Mouse (Mus musculus) left cerebral cortex, postnatal 14 days (tissue): Measurements from ENCODE around the gene Ttc7. TPM values are rescaled to one million over a fixed set of nuclear protein-coding genes. Genes with fewer than 3 reads are reported as not detected.
"Not testable (repeated sequence)": the region's sequence is repeated elsewhere in the genome, so short reads cannot be mapped to it uniquely, and the experiment has no call there.

Source experiments
- DNase-seq, 2 experiments: peaks; one replicate each; pipeline ENCODE4 v3.0.0; 2021 to 2022; ENCODE audit warnings: low spot score in 2 of 2, mixed read lengths in 1 of 2
- intact Hi-C: fragments of 180-260 bp; cut with DNase I; formaldehyde crosslinking; loops from one replicate; pipeline ENCODE4 v1.15.1; 2025
- total RNA-seq, 2 experiments: library from RNA; stranded (reverse); gene quantifications; 2 replicates each; pipeline ENCODE4 v1.2.3; 2021

Gene Ttc7
- total RNA-seq, 2 experiments from 2014 or later = 7.2 to 7.4 TPM

DNA sequence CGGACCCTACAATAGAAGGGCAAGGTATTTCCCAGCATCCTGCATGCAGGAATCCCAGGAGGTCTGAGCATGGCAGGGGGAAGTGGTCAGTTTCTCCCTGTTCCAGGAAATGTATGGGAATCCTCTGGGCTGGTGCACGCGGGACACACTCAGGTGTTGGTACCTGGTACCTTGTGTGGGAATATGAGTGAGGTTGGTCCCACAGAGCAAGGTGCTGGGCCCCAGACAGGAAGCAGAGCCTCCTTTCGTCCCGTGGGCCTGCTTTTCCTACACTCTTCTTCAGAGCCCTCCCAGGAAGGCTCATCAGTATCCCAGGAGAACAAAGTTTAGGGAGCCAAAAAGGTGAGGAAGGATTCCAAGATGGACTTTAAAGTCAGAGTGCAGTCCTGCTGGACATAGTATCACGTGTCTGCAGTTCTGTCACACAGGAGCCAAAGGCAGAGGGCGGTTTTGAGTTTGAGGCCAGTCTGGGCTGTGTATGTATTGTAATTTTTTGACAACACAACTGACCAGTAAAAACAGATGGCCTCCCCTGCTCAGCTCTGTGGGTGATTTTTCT, 1.9 kb downstream of the Ttc7 start:
- DNase-seq = no peak
- intact Hi-C loops = no loop called here

DNA sequence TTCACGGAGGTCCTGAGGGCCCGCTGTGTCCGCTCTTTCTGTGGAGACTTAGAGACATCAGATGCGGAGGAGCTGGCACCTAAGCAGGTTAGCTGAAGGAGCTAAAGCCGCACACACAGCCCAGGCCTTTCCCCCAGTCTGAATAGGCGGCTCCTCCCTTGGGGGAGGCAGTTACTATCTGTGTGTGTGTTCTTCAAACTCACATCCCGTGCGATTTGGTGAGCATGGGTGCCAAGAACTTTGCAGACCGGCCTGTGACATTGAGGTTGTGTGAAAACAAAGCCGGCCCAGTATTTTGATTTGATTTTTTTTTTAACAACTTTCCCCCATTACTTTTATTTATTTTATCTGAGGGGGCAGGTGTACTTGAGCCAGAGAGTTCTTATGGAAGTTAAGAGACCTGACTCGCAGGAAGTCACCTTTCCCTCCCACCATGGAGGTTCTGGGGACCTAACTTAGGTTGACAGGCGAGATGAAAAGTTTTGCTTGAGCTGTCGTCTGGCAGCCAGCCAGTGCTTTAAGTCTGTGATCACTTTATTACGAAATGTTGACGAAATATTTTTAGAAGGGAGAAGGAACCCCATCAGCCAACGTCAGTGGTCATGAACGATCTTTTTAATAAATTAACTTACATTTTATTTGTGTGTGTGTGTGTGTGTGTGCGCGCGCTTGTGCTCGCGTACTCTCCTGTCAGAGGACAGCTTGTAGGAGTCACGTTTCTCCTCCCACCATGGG, 3.2 kb downstream of the Ttc7 start:
- intact Hi-C loops = no loop called here
- DNase-seq = no peak

DNA sequence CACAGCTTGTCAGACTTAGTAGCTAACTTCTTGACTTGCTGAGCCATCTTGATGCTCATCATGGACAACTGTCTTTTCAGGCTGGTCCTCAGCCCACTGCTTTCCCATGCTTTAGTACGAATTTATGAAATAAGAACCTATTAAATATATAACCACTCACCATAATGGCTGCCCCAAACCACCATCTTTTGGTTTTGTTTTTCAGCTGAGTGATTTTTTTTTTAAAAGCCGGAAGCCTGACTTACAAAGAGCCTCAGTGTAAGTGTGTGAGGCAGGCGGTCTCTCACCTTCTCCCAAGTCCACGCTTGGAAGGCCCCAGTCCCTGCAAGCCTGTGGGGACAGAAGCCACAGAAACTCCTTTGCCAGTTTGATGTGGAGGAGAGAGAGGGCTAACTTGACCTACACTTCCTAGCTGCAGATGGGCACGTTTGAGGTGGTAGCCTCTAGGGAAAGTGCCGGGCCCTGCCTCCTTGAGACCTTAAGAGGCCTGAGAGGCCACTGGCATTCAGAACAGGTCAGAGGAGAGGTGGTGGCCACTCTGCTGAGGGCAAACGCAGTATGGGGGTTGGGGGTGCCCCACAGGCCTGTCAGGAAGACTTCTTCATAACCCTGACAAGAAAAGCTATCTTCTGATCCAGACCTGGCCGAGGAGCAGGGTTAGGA, 3.9 kb downstream of the Ttc7 start:
- no peak for DNase-seq
- intact Hi-C loops = no loop called here

DNA sequence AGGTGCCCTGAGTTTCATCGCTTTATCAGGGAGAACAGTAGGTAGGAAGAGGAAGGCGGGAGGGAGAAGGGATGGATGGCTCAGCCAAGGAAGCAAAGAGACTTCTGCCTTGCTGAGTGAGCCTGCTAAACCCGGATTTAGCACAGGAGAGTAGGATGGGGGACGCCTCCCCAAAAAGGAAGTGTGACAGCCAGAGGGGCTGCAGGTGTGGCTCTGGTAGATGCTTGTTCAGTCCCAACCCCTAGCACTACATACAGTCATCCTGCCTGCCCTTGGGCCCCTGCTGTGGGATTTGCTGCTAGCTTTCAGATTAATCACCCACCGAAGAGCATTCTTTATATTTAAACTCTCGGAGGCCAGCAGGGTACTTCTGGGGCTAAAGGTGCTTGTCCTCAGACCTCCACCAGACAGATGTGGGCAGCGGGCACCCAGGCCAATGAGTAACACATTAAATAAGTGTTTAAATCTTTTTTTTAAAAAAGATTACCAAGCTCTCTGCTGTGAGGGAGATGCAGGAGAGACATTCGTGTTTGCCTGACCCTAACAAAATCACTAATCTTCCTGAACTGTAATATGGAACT, 4.6 kb downstream of the Ttc7 start:
- intact Hi-C loops = no loop called here
- DNase-seq = no peak

DNA sequence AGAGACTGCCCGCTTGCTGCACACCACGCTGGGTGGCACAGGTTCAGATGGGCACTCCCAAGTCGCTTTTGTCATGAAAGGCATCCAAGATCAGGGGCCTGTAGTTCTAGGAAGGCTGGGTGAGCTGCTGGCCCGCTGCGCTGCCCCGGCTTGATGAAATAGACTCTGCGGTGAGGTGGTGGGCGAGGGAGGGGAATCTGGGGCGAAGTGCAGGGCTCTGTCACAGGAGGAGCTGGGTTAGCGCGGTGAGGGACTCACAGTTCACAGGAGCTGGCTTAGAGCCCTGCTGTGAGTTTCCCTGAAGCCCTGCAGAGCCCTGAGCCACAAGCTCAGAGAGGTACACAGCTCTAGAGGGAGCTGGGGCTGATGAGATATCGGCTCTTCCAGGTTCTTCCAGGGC, 5.4 kb downstream of the Ttc7 start:
- intact Hi-C loops = no loop called here
- no peak for DNase-seq

DNA sequence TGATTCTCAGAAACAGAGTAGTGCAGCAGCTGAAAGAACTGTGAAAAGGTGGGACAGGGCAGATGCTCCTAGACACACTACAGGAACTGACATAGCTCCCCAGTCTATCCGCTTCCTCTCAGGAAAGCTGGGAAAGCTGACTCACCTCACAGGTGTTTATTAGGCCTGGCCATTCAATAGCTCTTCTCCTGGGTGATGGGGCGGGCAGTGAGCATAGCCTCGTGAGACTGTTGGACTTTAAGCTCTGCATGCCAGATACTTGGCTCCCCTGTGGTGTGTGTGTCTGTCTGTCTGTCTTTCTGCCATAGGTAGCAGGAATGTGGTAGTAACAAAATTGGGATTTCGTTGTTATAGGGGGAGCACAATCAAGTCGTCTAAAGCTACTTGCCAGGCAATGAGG, 6.7 kb downstream of the Ttc7 start:
- intact Hi-C loops = no loop called here

DNA sequence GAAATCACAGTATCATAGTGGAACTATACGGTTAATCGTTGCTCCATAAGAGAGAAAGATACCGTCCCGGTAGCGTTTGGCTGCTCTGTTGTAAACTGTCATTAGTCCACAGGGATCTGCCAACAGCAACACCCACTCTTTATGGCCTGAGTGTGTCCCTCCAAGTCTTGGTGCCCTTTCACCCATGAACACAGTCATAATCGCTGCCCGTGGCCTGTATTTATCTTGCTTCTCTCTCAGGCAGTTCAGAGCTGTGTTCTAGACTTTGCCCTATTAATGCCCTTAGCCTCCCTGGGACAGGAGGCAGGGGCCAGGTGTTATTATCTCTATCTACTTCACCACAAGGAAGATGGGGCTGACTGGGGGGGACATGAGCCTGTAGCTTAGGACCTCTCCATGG, 8.4 kb downstream of the Ttc7 start:
- intact Hi-C loops = no loop called here
- DNase-seq = no peak

More for the DNA sequence above, 6.7 kb downstream of the Ttc7 start:
- no peak for DNase-seq

DNA sequence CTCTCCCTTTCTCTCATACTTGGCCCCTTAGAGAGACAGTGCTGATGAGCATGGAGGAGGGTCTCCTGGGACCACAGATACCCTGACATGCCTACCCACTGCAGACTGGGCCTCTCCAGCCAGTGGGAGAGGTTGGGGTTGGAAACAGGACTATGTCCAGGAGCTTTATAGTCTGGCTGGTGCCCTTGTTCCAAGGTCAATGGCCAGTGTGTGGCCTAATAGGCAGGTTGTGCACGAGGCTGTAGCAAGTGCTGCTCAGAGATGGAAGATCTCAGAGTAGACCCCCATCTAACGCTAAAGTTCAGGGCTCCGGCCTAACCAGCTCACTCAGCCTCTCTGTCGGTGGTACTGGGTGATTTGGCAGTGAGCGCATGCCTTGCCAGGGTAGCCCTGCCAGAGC, 9.1 kb downstream of the Ttc7 start:
- no peak for DNase-seq
- intact Hi-C loops = no loop called here

DNA sequence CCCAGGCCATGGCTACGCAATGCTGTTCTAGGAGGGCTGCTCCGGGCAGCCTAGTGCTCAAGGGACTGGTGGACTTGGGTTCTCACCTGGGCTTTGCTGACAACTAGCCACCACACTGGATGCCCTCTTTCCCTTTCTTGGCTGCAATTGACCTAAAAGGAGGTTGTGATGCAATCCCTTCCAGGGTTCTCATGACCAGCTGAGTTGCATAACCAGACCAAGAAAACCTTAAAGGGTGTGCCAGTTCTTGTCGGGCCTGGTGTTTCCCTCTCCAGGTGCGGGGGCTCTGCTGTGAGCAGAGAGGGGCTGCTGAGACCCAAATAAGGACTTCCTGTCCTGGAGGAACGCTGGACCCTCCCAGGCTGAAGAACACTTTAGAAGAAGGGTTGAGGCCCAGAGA, 10.4 kb downstream of the Ttc7 start:
- intact Hi-C loops = no loop called here
- no peak for DNase-seq

DNA sequence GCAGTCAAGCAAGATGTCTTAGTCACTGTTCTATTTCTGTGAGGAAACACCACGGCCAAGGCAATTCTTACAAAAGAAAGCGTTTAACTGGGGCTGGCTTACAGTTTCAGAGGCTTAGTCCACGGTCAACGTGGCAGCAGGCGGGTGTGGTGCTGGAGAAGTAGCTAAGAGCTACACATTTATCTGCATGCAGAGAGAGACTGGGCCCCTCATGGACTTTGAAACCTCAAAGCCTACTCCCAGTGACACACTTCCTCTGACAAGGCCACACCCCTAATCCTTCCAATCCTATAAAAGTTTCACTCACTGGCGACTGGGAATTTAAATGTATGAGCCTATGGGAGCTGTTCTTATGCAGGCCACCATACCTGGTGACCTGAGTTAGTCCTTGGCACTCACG, 13.1 kb downstream of the Ttc7 start:
- intact Hi-C loops = no loop called here
- DNase-seq = no peak

DNA sequence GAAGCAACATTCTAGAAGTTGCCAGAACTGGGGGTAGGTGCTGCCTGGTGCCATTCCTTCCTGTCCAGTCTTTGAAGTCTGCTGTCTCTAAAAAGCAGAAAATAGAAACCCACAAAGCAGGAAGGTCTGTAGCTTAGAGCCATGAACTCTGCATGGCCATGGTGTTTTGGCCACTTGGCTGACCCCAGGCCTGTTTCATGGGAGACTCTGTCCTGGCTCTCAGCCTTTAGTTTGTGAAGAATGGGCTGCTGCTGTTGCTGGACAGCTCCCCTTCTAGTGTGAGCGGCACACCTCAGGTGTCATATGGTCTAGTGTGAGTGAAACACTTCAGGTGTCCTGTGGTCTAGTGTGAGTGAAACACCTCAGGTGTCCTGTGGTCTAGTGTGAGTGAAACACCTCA, 14.0 kb downstream of the Ttc7 start:
- DNase-seq, intact Hi-C loops: not testable (repeated sequence)

DNA sequence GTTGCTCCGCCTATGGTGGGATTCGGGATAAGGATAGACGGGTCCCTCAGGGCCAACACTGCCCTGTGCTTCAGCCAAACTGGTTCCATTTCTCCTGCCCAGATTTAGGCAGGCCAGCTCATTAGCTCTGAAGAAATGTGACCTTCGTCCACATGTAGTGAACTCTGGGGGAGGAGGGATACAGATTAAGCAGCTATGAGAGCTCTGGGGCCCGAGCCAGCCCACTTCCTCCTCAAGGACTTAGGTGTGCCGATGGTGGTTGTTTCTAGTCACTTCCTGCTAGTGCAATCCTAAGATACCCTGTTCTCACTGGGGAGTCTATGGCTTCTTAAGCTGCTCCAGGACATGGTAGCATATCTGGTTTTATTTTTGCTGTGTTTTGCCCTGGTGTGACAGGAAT, 16.3 kb downstream of the Ttc7 start:
- intact Hi-C loops = no loop called here
- no peak for DNase-seq

DNA sequence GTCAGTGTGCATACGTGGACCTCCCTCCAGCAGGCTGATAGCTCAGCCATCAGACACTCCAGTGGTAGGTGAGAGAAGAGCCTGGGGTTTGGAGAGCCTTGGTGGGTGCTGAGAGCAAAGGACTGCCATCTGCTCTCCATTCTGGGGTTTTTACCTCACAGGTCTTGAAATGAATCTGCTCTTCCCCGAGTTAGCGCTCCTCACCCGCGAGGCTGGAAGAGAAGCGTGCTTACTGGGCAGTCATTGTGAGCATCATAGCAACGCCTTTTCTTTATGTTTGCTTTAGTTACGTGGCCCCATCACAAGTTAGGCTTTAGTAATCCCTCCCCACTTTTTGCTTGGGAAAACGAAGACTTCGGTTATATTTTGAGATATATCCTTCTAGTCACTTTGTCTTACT, 17.7 kb downstream of the Ttc7 start:
- DNase-seq = no peak
- intact Hi-C loops = no loop called here

DNA sequence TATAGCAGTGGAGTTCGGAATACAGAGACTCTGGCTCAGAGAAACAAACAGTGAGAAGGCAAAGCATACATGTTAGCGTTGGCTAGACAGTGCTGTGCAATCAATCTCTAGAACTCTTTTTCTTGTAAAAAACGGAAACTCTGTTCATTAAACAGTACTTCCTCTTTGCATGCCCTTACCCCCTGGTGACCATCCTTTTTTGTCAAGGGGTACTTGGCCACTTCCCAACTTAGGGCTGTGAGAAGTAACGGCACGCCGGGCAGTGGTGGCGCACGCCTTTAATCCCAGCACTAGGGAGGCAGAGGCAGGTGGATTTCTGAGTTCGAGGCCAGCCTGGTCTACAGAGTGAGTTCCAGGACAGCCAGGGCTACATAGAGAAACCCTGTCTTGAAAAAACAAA, 18.9 kb downstream of the Ttc7 start:
- DNase-seq, intact Hi-C loops: not testable (repeated sequence)

DNA sequence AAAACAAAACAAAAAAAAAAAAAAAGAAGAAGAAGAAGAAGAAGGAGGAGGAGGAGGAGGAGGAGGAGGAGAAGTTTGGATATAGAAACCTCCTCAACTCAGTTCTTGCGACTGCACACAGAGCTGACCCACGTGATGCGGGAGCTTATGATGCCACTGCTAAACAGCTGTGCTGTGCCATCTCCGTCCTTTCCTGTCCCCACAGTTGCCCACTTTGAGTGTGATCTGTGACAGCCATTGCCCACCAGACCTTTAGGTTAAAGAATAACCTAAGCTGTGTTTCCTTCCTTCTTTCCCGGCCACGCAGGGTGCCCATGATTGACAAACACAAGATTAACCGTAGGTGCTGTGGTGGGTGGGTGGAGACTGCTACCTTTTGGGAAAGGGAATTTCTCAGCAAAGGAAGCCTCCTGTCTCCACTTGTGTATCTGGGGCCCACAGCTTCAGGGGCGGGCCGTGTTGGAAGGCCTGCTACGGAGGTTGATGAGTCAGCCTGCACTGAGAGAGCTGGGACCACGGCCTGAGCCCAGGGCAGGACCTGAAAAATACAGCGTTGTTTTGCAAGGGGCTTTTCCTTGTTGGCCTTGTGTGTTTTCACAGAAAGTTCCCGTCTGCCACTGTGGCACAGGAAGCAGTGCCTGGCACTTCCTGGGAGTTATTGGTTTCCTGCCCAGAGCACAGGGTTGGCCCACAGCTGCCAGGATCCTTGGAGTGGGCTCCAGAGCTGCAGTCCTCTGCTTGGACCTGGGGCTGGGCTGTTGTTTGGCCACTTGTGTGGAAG, 19.5 kb downstream of the Ttc7 start:
- intact Hi-C loops = no loop called here
- no peak for DNase-seq

DNA sequence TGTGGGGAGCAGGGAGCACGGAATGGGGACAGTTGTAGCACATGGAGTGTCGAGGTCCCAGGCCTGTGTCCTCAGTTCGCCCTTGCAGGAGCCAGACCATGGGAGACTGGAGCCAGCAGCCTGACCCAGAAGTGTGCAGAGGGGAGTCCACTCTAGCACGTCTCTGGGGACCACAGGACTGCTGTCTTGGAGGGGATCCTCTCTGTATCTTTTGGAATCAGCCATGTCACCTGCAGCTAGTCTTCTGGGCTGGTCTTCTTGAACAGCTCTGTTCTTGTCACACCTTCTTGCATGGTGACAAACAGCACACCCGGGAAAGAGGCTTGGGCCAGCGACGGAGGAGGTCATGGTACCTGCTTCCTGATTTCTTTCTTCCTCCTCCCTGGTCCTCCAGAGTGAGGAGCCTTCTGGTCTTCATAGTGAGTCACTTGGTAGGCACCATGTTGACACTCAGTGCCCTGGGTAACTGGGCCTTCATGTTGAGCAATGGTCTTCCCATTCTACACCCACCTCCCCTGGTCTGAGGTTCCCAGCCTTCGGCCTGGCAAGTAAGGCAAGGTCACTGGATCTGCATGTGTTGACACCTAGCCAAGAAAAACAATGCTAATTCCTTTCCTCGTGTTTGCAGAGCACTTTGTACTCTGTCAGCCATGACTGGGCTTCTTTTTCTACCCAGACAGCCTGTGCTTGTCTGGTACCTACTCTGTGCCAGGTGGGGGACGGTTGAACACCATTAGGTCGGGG, 21.6 kb downstream of the Ttc7 start:
- intact Hi-C loops = no loop called here
- no peak for DNase-seq

DNA sequence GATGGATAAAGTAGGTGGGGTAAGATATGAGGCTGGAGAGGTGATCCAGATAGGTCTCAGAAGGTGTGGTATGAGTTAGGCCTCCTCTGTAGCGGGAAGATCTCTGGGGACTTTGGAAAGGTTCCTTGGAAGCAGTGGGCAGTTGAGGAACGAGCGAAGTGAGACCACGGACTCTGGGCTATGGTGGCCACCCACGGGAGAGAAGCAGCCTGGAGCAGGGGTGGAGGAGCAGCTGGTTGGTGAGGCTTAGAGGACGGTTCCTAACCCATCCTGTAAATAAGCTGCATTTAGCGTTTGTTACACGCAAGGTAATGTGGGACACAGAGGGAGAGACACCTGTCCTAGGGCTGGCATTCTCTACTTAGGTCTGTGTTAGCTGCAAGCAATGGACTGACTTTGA, 22.4 kb downstream of the Ttc7 start:
- DNase-seq = no peak
- intact Hi-C loops = no loop called here

DNA sequence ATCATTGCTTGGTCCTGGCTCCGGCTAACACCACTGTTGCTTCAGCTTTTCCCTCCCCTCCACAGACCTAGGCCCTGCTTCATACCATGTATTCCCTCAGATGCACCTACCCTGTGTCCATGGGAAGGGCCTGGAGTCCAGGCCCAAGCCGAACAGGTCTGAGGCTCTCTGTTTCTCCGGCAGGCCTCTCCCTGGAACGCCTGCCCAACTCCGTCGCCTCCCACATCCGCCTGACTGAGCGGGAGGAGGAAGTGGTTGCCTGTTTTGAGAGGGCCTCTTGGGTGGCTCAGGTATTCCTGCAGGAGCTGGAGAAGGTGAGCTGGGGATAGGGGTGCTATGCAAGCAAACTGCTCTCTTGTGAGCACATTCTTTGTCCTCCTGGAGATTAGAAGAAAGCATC, 24.1 kb downstream of the Ttc7 start:
- no peak for DNase-seq
- intact Hi-C loops = no loop called here

DNA sequence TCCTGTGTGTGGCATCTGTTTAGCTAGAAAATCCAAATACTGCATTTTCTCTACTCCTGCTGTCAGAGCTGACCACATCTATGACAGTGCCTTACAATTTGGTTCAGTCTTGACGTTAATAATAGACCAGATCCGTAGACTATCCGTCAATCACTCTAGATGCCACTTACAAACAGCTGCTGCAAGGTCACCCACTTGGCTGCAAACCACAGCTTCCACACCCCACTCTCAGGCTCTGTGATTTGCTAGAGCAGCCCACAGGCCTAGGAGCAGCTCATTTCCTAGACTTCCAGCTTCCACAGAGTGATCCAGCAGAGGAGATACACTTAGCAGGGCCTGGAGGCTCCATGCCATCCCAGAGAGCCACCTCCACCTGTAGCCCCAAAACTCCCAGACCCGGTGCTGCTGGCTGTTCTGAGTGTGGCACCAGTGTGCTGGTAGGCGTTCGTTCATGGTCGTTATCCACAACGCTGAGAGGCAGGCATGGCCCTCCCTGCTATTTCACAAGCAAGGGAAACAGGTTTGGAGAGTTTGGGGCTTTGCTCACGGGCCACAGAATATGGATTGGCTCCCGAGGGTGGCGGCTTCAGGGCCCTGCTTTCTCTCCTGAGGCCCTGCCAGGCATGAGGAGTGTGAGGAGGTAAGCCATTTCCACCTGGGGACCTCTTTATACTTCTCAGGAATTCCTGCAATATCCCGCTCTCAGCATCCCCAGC, 26.5 kb downstream of the Ttc7 start:
- DNase-seq = no peak
- intact Hi-C loops = no loop called here
